Mouse (Mus musculus) MEL (cell line): ENCODE measurements around the gene Siglece. TPM values are rescaled to one million over a fixed set of nuclear protein-coding genes. Genes with fewer than 3 reads are reported as not detected.

Experiments used
- DNase-seq: peaks from one replicate; pipeline ENCODE4 v3.0.0; 2011; ENCODE audit warnings: low read depth, low spot score
- H3K27ac ChIP-seq: 2 replicates; pipeline ENCODE4 v1.5.1; 2012; ENCODE audit warnings: low read depth, mild to moderate bottlenecking, control low read depth, low read length, moderate library complexity; ENCODE audit not compliant: control insufficient read depth
- H3K27me3 ChIP-seq, 2 experiments: fragments of 150-350 bp in 1 of 2; sonication (generic) in 1 of 2; 2 replicates each; pipeline ENCODE4 v1.6.1; 2012; ENCODE audit warnings: low read length in 2 of 2, mild to moderate bottlenecking in 2 of 2, improper control_type of control experiment in 1 of 2, moderate library complexity in 1 of 2; ENCODE audit not compliant: insufficient read depth in 2 of 2, control insufficient read depth in 1 of 2
- H3K36me3 ChIP-seq, 2 experiments: 2 replicates each; pipeline ENCODE4 v1.6.1; 2012 to 2014; ENCODE audit warnings: low read length in 2 of 2, improper control_type of control experiment in 1 of 2, inconsistent platforms in 1 of 2, mild to moderate bottlenecking in 1 of 2; ENCODE audit not compliant: insufficient read depth in 2 of 2, control insufficient read depth in 1 of 2
- H3K4me1 ChIP-seq, 2 experiments: fragments of 150-350 bp in 1 of 2; sonication (generic) in 1 of 2; 2 replicates each; pipeline ENCODE4 v1.6.1; 2012; ENCODE audit warnings: low read length in 2 of 2, improper control_type of control experiment in 1 of 2, mild to moderate bottlenecking in 1 of 2; ENCODE audit not compliant: insufficient read depth in 2 of 2, control insufficient read depth in 1 of 2
- H3K4me3 ChIP-seq, 2 experiments: fragments of 150-350 bp in 1 of 2; sonication (generic) in 1 of 2; 2 replicates each; pipeline ENCODE4 v1.5.1; 2012; ENCODE audit warnings: low read depth in 2 of 2, low read length in 2 of 2, mild to moderate bottlenecking in 2 of 2, moderate library complexity in 2 of 2, control low read depth in 1 of 2, improper control_type of control experiment in 1 of 2; ENCODE audit not compliant: control insufficient read depth in 1 of 2, insufficient read depth in 1 of 2
- H3K79me2 ChIP-seq: 2 replicates; pipeline ENCODE4 v1.6.1; 2012; ENCODE audit warnings: mild to moderate bottlenecking, low read length, moderate library complexity; ENCODE audit not compliant: control insufficient read depth, poor library complexity, insufficient read depth
- H3K9ac ChIP-seq: 2 replicates; pipeline ENCODE4 v1.6.1; 2012; ENCODE audit warnings: low read depth, mild to moderate bottlenecking, control low read depth, low read length, moderate library complexity; ENCODE audit not compliant: control insufficient read depth, poor library complexity, severe bottlenecking
- H3K9me3 ChIP-seq: fragments of 150-350 bp; sonication (generic); replicated peaks from 2 replicates; pipeline ENCODE4 v1.6.1; 2012; ENCODE audit warnings: mild to moderate bottlenecking, low read length, improper control_type of control experiment, moderate library complexity; ENCODE audit not compliant: insufficient read depth
- CHD1 ChIP-seq: IDR thresholded peaks from 2 replicates; pipeline ENCODE4 v1.6.1; 2012; ENCODE audit warnings: low read depth, mild to moderate bottlenecking, inconsistent platforms, low read length, improper control_type of control experiment
- CHD2 ChIP-seq: IDR thresholded peaks from 2 replicates; pipeline ENCODE4 v1.6.1; 2011; ENCODE audit warnings: low read length, improper control_type of control experiment
- CTCF ChIP-seq, 3 experiments: IDR thresholded peaks in 2 of 3; conservative IDR thresholded peaks in 1 of 3; 2 replicates each; pipeline ENCODE4 v1.5.1; 2011 to 2012; ENCODE audit warnings: low read length in 3 of 3, low read depth in 2 of 3, mild to moderate bottlenecking in 2 of 3, improper control_type of control experiment in 1 of 3, inconsistent platforms in 1 of 3, mixed read lengths in 1 of 3, moderate library complexity in 1 of 3; ENCODE audit not compliant: control insufficient read depth in 1 of 3, insufficient read depth in 1 of 3, poor library complexity in 1 of 3, severe bottlenecking in 1 of 3
- E2F4 ChIP-seq: IDR thresholded peaks from 2 replicates; pipeline ENCODE4 v1.6.1; 2011; ENCODE audit warnings: low read depth, low read length, improper control_type of control experiment, borderline replicate concordance
- ELF1 ChIP-seq: IDR thresholded peaks from 2 replicates; pipeline ENCODE4 v1.6.1; 2014; ENCODE audit warnings: low read depth, mild to moderate bottlenecking, inconsistent platforms, low read length, improper control_type of control experiment, moderate library complexity
- KAT2A ChIP-seq: conservative IDR thresholded peaks from 2 replicates; pipeline ENCODE4 v1.6.1; 2012; ENCODE audit warnings: low read depth, low read length, improper control_type of control experiment, inconsistent platforms
- MAFK ChIP-seq: IDR thresholded peaks from 2 replicates; pipeline ENCODE4 v1.6.1; 2011; ENCODE audit warnings: low read depth, mild to moderate bottlenecking, low read length, improper control_type of control experiment, borderline replicate concordance
- MAX ChIP-seq: IDR thresholded peaks from 2 replicates; pipeline ENCODE4 v1.6.1; 2011; ENCODE audit warnings: low read length, improper control_type of control experiment
- MAZ ChIP-seq: IDR thresholded peaks from 2 replicates; pipeline ENCODE4 v1.6.1; 2012; ENCODE audit warnings: low read depth, mild to moderate bottlenecking, inconsistent platforms, low read length, improper control_type of control experiment
- MEF2A ChIP-seq: IDR thresholded peaks from 2 replicates; pipeline ENCODE4 v1.6.1; 2014; ENCODE audit warnings: low read depth, mild to moderate bottlenecking, inconsistent platforms, low read length, improper control_type of control experiment; ENCODE audit not compliant: poor library complexity, insufficient replicate concordance, severe bottlenecking; ENCODE audit errors: extremely low read depth
- MXI1 ChIP-seq: IDR thresholded peaks from 2 replicates; pipeline ENCODE4 v1.6.1; 2011; ENCODE audit warnings: mild to moderate bottlenecking, low read depth, low read length, improper control_type of control experiment
- MYC ChIP-seq: IDR thresholded peaks from 2 replicates; pipeline ENCODE4 v1.6.1; 2011; ENCODE audit warnings: low read depth, mild to moderate bottlenecking, low read length, improper control_type of control experiment, moderate library complexity
- NRF1 ChIP-seq: IDR thresholded peaks from 2 replicates; pipeline ENCODE4 v1.6.1; 2014; ENCODE audit warnings: low read depth, mild to moderate bottlenecking, inconsistent platforms, low read length, improper control_type of control experiment, moderate library complexity; ENCODE audit not compliant: poor library complexity, insufficient read depth, severe bottlenecking
- POLR2A ChIP-seq, 2 experiments: IDR thresholded peaks; 2 replicates each; pipeline ENCODE4 v1.6.1; 2011 to 2012; ENCODE audit warnings: low read length in 2 of 2, mild to moderate bottlenecking in 2 of 2, control low read depth in 1 of 2, improper control_type of control experiment in 1 of 2, low read depth in 1 of 2, moderate library complexity in 1 of 2; ENCODE audit not compliant: control insufficient read depth in 1 of 2, insufficient read depth in 1 of 2, poor library complexity in 1 of 2
- POLR2AphosphoS5 ChIP-seq: IDR thresholded peaks from 2 replicates; pipeline ENCODE4 v1.6.1; 2012; ENCODE audit warnings: low read depth, borderline replicate concordance, mild to moderate bottlenecking, inconsistent platforms, low read length, moderate library complexity, mixed read lengths
- RAD21 ChIP-seq: IDR thresholded peaks from 2 replicates; pipeline ENCODE4 v1.6.1; 2011; ENCODE audit warnings: mild to moderate bottlenecking, low read depth, low read length, improper control_type of control experiment
- RCOR1 ChIP-seq: IDR thresholded peaks from 2 replicates; pipeline ENCODE4 v1.6.1; 2012; ENCODE audit warnings: low read depth, mild to moderate bottlenecking, inconsistent platforms, low read length, improper control_type of control experiment
- TAL1 ChIP-seq: IDR thresholded peaks from 2 replicates; pipeline ENCODE4 v1.6.1; 2012; ENCODE audit warnings: mild to moderate bottlenecking, inconsistent platforms, low read length, moderate library complexity, mixed read lengths
- TBP ChIP-seq: IDR thresholded peaks from 2 replicates; pipeline ENCODE4 v1.8.0; 2011; ENCODE audit warnings: low read depth, low read length, improper control_type of control experiment
- TCF12 ChIP-seq: IDR thresholded peaks from 2 replicates; pipeline ENCODE4 v1.6.1; 2014; ENCODE audit warnings: low read depth, mild to moderate bottlenecking, inconsistent platforms, low read length, improper control_type of control experiment, moderate library complexity
- UBTF ChIP-seq: IDR thresholded peaks from 2 replicates; pipeline ENCODE4 v1.6.1; 2012; ENCODE audit warnings: low read depth, mild to moderate bottlenecking, inconsistent platforms, low read length, improper control_type of control experiment, moderate library complexity, borderline replicate concordance; ENCODE audit not compliant: insufficient read depth
- USF2 ChIP-seq, 2 experiments: IDR thresholded peaks; 2 replicates each; pipeline ENCODE4 v1.6.1; 2011 to 2012; ENCODE audit warnings: improper control_type of control experiment in 2 of 2, low read length in 2 of 2, borderline replicate concordance in 1 of 2, inconsistent platforms in 1 of 2, low read depth in 1 of 2, mild to moderate bottlenecking in 1 of 2; ENCODE audit not compliant: insufficient read depth in 1 of 2
- ZC3H11A ChIP-seq: IDR thresholded peaks from 2 replicates; pipeline ENCODE4 v1.6.1; 2012; ENCODE audit warnings: low read depth, mild to moderate bottlenecking, inconsistent platforms, low read length, improper control_type of control experiment
- ZMIZ1 ChIP-seq: IDR thresholded peaks from 2 replicates; pipeline ENCODE4 v1.6.1; 2012; ENCODE audit warnings: low read depth, mild to moderate bottlenecking, inconsistent platforms, low read length, improper control_type of control experiment, moderate library complexity
- polyA plus RNA-seq, 2 experiments: library from polyadenylated mRNA; stranded (reverse) in 1 of 2; unstranded in 1 of 2; fragments of >175 nt in 1 of 2; fragments of >200 nt in 1 of 2; gene quantifications; 2 replicates each; pipeline versions ENCODE4 v1.2.1 to v1.2.4; 2012; ENCODE audit warnings: low replicate concordance in 2 of 2, low read depth in 1 of 2; ENCODE audit not compliant: insufficient read length in 2 of 2, insufficient read depth in 1 of 2, missing spikeins in 1 of 2
- total RNA-seq: library from RNA; depleted of rRNA; stranded (reverse); fragments of 300-350 nt; gene quantifications from 2 replicates; pipeline ENCODE4 v1.2.3, GENCODE M21; 2012

The Siglece gene
- total and polyA plus RNA-seq, 3 experiments: 0.07 TPM; not detected in 2

DNA sequence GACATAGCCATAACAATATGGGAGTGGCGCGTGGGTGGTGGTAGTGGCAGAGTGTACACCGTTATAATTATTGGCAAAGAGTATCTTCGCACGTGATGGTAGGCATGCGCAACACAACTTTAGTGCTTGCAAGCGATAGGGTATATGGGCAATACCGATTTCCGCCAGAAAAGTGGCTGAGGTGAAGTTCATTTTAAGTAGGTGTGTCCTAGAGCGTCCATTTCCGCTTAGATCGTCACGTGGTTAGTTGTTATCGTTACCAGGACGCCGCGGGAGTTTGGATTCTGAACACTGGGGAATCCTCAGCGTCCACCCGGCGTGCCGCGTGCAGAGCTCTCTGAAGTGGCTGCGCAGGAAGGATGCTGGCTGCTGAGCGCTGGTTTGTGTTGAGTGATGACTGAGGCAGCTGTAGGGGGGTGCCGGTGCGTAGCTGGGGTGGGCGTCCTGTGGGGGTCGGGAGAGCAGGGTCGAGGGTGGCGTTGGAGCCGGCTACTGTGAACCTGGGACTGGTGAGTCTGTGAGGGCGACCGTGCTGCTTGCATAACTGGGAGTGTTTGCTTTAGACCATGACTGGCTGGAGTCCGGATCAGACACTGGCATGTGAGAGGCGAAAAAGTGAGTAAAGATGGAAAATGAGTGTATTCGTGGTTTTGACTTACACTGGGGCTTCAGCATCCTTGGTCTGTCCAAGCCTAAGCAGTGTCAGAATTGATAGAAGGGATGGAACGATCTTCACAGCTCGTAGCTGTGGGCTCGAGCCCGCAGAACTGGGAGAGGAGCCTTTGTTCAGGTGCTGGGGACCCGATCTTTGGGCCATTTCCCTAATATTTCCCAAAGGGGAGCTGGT lies 52.8 kb downstream of the Siglece start, which contains the start of gene Zfp819:
Zfp819 (plus strand) TSS at position 274 of the 847 bp plus-strand sequence.
- Histone ChIP-seq H3K27me3 (no peaks in the 10 kb centered on the region), H3K27ac (no peak within 1 kb of the TSS), H3K4me1 (no peaks in the 10 kb centered on the region), H3K36me3 (no peaks in the 10 kb centered on the region), H3K9ac (no peak within 1 kb of the TSS), H3K9me3 (no peaks in the 10 kb centered on the region), H3K4me3 (no peak within 1 kb of the TSS), H3K79me2 (no peaks in the 10 kb centered on the region)
- DNase-seq: no peak
- TF ChIP-seq TBP (no peak), E2F4 (no peak), POLR2A (IDR thresholded peaks at IDR 0.05; ENCODE audit: control insufficient read depth in 1 of 2, insufficient read depth in 1 of 2, low read depth in 1 of 2, low read length in 2 of 2, poor library complexity in 1 of 2) (no peak), CTCF (IDR thresholded peaks at IDR 0.05 in 2 of 3, conservative IDR thresholded peaks at IDR 0.05 in 1 of 3; ENCODE audit: control insufficient read depth in 1 of 3, insufficient read depth in 1 of 3, low read depth in 2 of 3, low read length in 3 of 3, poor library complexity in 1 of 3, severe bottlenecking in 1 of 3) (no peak), NRF1 (no peak), TCF12 (no peak), CHD2 (no peak), KAT2A (no peak), ZMIZ1 (no peak), UBTF (no peak), RAD21 (no peak), CHD1 (no peak), USF2 (IDR thresholded peaks at IDR 0.05; ENCODE audit: borderline replicate concordance in 1 of 2, insufficient read depth in 1 of 2, low read depth in 1 of 2, low read length in 2 of 2) (no peak)

DNA sequence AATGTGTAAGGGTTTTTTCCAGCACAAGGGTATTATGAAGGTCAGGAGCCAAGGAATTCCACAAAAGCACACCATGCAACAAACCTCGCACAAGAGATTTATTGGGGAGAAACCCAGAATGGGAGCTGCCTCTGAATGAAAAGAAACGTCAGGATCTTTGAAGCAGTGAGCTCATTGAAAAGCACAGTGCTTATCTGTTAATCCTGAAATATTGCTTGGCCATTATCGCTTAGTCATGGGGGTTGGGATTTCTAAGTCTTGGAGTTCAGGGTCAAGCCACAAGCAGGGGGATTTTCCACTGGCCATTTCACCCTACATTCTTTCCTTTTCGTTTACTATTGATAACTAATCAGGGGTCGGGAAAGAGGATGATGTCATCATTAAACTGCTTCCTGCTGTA lies 58.1 kb downstream of the Siglece start:
- H3K9me3 ChIP-seq: no peaks in the 10 kb centered on the region
- H3K4me3 ChIP-seq: no peak overlapping the region
- no peaks in the 10 kb centered on the region for H3K4me1 ChIP-seq
- H3K9ac ChIP-seq: no peak overlapping the region
- H3K27me3 ChIP-seq: no peaks in the 10 kb centered on the region; a peak in 1 of 4 replicates
- H3K79me2 ChIP-seq: no peaks in the 10 kb centered on the region
- TF ChIP-seq RCOR1 (no peak), POLR2AphosphoS5 (no peak), RAD21 (no peak), ZMIZ1 (no peak), MAFK (no peak), ELF1 (no peak), MAZ (no peak), MAX (no peak), MXI1 (no peak), E2F4 (no peak), ZC3H11A (no peak), MYC (no peak), TAL1 (no peak), MEF2A (no peak), USF2 (IDR thresholded peaks at IDR 0.05; ENCODE audit: borderline replicate concordance in 1 of 2, insufficient read depth in 1 of 2, low read depth in 1 of 2, low read length in 2 of 2) (no peak)
- H3K27ac ChIP-seq: no peak overlapping the region
- DNase-seq: no peak
- no peaks in the 10 kb centered on the region for H3K36me3 ChIP-seq
